In genomic region chr7:4447138-4447537, GRCm38 (mm10) we compare ENCODE assay signal across 17 mouse cellular contexts. TPM values are rescaled to one million over a fixed set of nuclear protein-coding genes. Genes with fewer than 3 reads are reported as not detected.
DNase-seq lines count a peak whose midpoint lies in the region; ATAC-seq and TF ChIP-seq lines count a peak whose summit lies in the region.
"Had no signal": no experiment of that assay in that cellular context is flagged by ENCODE, and none has a peak within 500 bp of the region (broad histone marks: within the 10 kb centered on the region; RNA-seq: fewer than 3 reads in every experiment).

No protein-coding gene starts in this region.

- H3K4me3 ChIP-seq in forebrain, postnatal 0 days (ENCODE audit: low read depth, low read length), result no peak overlapping the region
- no peak overlapping the region for H3K4me3 ChIP-seq in forebrain, embryonic 14.5 days (ENCODE audit: low read depth, low read length)
- no peak overlapping the region for H3K4me3 ChIP-seq in lung, adult 2 months (replicated peaks; ENCODE audit: extremely low read depth, low read depth, low read length)
- H3K4me3 ChIP-seq in ES-E14 (ENCODE audit: insufficient read depth in 1 of 2, low read depth in 1 of 2, low read length in 2 of 2, poor library complexity in 1 of 2, severe bottlenecking in 1 of 2), result no peak overlapping the region
- H3K4me3 ChIP-seq: embryonic facial prominence, embryonic 12.5 days; heart, embryonic 13.5 days had no signal

- H3K9me3 ChIP-seq in forebrain, postnatal 0 days (ENCODE audit: low read length), result no peaks in the 10 kb centered on the region
- no peaks in the 10 kb centered on the region for H3K9me3 ChIP-seq in forebrain, embryonic 14.5 days (replicated peaks; ENCODE audit: control insufficient read depth, low read length)
- no peaks in the 10 kb centered on the region for H3K9me3 ChIP-seq in ES-E14 (ENCODE audit: control insufficient read depth, insufficient read depth, low read depth, low read length)
- H3K9me3 ChIP-seq: embryonic facial prominence, embryonic 12.5 days; heart, embryonic 13.5 days had no signal

- no peak overlapping the region for H3K4me2 ChIP-seq in forebrain, postnatal 0 days (ENCODE audit: low read depth)
- H3K4me2 ChIP-seq in forebrain, embryonic 14.5 days (ENCODE audit: low read length), result no peak overlapping the region
- H3K4me2 ChIP-seq: embryonic facial prominence, embryonic 12.5 days; heart, embryonic 13.5 days; hindbrain, embryonic 14.5 days had no signal

- peaks cover 19% of the 10 kb centered on the region for H3K36me3 ChIP-seq in forebrain, postnatal 0 days (ENCODE audit: insufficient read depth)
- peaks cover 11% of the 10 kb centered on the region for H3K36me3 ChIP-seq in forebrain, embryonic 14.5 days (ENCODE audit: control insufficient read depth, insufficient read depth, low read length)
- peaks cover 15% of the 10 kb centered on the region; the same call in 1 of the 2 replicates for H3K36me3 ChIP-seq in ES-E14 (ENCODE audit: control insufficient read depth, insufficient read depth, low read length, poor library complexity, severe bottlenecking)

- no peaks in the 10 kb centered on the region for H3K27me3 ChIP-seq in forebrain, postnatal 0 days (ENCODE audit: insufficient read depth, low read length)
- H3K27me3 ChIP-seq in forebrain, embryonic 14.5 days (replicated peaks; ENCODE audit: control insufficient read depth, insufficient read depth, low read length), result no peaks in the 10 kb centered on the region
- H3K27me3 ChIP-seq: CH12.LX; embryonic facial prominence, embryonic 12.5 days; heart, embryonic 13.5 days had no signal

- ATAC-seq in forebrain, postnatal 0 days, result no peak
- no peak for ATAC-seq in forebrain, embryonic 14.5 days

- TF ChIP-seq CTCF in forebrain, postnatal 0 days (IDR thresholded peaks at IDR 0.05; ENCODE audit: low read depth), result peak; percentile 26; the same call in 1 of the 2 replicates
- TF ChIP-seq CTCF in lung, adult 2 months (IDR thresholded peaks at IDR 0.05; ENCODE audit: insufficient read depth, low read length), result peak; percentile 10; the same call in 1 of the 2 replicates

- 3% methylated on average over 1 of the region's 1 CpGs for WGBS in forebrain, postnatal 0 days
- WGBS in forebrain, embryonic 14.5 days, result 0% methylated on average over 1 of the region's 1 CpGs
- WGBS in lung, adult 2 months, result 3% methylated on average over 1 of the region's 1 CpGs

- no peak for TF ChIP-seq POLR2A in lung, adult 2 months (IDR thresholded peaks at IDR 0.05; ENCODE audit: borderline replicate concordance, extremely low read depth, low read depth, low read length)

- 0 out of 2 replicates have a peak, but pooled peaks cover 3% of the 10 kb centered on the region for H3K4me1 ChIP-seq in forebrain, postnatal 0 days (ENCODE audit: insufficient read depth)
- no peaks in the 10 kb centered on the region for H3K4me1 ChIP-seq in forebrain, embryonic 14.5 days (ENCODE audit: control insufficient read depth, insufficient read depth, low read length)
- 0 out of 2 replicates have a peak, but pooled peaks cover 2% of the 10 kb centered on the region for H3K4me1 ChIP-seq in lung, adult 2 months (ENCODE audit: control insufficient read depth, insufficient read depth, low read length)
- peaks cover 1 to 7% of the 10 kb centered on the region in 2 experiments; a peak in 2 of 4 replicates for H3K4me1 ChIP-seq in ES-E14 (ENCODE audit: control insufficient read depth in 2 of 2, insufficient read depth in 2 of 2, low read length in 2 of 2, poor library complexity in 1 of 2)

- no peak for DNase-seq in forebrain, postnatal 0 days
- no peak for DNase-seq in forebrain, embryonic 14.5 days (ENCODE audit: low spot score)
- DNase-seq in lung, adult 2 months, result no peak
- DNase-seq in lung, postnatal 25 days (ENCODE audit: low spot score), result no peak
- no peak for DNase-seq in ES-E14 (ENCODE audit: low read depth, low spot score)
- DNase-seq in naive thymus-derived CD4-positive, alpha-beta T cell, adult 2 months (ENCODE audit: low read depth), result peak; percentile 47
- DNase-seq in left cerebral cortex, postnatal 25 days (ENCODE audit: low spot score in 2 of 2), result no peak
- no peak for DNase-seq in adrenal gland, adult (ENCODE audit: inconsistent age in 2 of 2, low spot score in 1 of 2)
- DNase-seq: kidney, postnatal 10 days; midbrain, embryonic 14.5 days had no signal

- intact Hi-C loops in left cerebral cortex, postnatal 25 days (cut with DNase I), result no loop called here

- in situ Hi-C loops in ES-E14 (cut with MboI; ENCODE audit: low sequenced_read_pairs in 2 of 2, unreplicated experiment in 2 of 2), result loop anchor here in 1 of 2 experiments (25.0 kb wide), 1 partner anchor 310 kb away; the partner anchor contains the start of gene Leng8

- H3K9ac ChIP-seq in forebrain, postnatal 0 days, result no peak overlapping the region
- no peak overlapping the region for H3K9ac ChIP-seq in forebrain, embryonic 14.5 days (ENCODE audit: low read length)
- no peak overlapping the region for H3K9ac ChIP-seq in ES-E14 (ENCODE audit: insufficient read depth, low read depth, low read length, poor library complexity, severe bottlenecking)
- H3K9ac ChIP-seq: embryonic facial prominence, embryonic 12.5 days; heart, embryonic 13.5 days; hindbrain, embryonic 14.5 days had no signal

- no peak overlapping the region for H3K27ac ChIP-seq in forebrain, postnatal 0 days (ENCODE audit: low read depth, low read length)
- H3K27ac ChIP-seq in forebrain, embryonic 14.5 days (ENCODE audit: low read depth, low read length), result no peak overlapping the region
- H3K27ac ChIP-seq in ES-E14 (ENCODE audit: insufficient read depth, low read depth, low read length, poor library complexity, severe bottlenecking), result no peak overlapping the region
- H3K27ac ChIP-seq: embryonic facial prominence, embryonic 12.5 days; heart, embryonic 13.5 days; hindbrain, embryonic 14.5 days had no signal

TF ChIP-seq in ES-E14, 5 proteins besides CTCF, POLR2A, EP300 and RAD21:
- TF ChIP-seq ZNF384 (IDR thresholded peaks at IDR 0.05; ENCODE audit: low read depth, low read length) (no peak), ZC3H11A (IDR thresholded peaks at IDR 0.05; ENCODE audit: borderline replicate concordance, low read depth, low read length) (peak; percentile 9; the same call in 1 of the 2 replicates)

RNA-seq across cellular contexts. Expression of gene Rdh13, which starts 1.7 kb away (rescaled TPM):
- total RNA-seq in forebrain, postnatal 0 days (2014; rRNA removed), result 73.9 and 84.5 TPM in 2 replicates
- polyA plus RNA-seq in forebrain, postnatal 0 days (2015; fragmentation: Nextera tagmentation; extraction: Ambion mirVana), result 28.5 and 37.9 TPM in 2 replicates
- 30.1 and 37.9 TPM in 2 replicates for polyA plus RNA-seq in forebrain, embryonic 14.5 days (2014; fragmentation: Nextera tagmentation; extraction: Ambion mirVana)
- polyA plus RNA-seq in lung, adult 2 months (2012; rRNA removed), result 12.8 and 16.4 TPM in 2 replicates
- 25.3 and 27.0 TPM in 2 replicates for total RNA-seq in ES-E14 (2012; rRNA removed)
- total RNA-seq in left cerebral cortex, postnatal 25 days (2021), result 10 to 100 TPM; 22.5 to 24.1 TPM

RNA-seq across cellular contexts. Expression of gene Eps8l1, which starts 13.3 kb away (rescaled TPM):
- total RNA-seq in forebrain, postnatal 0 days (2014; rRNA removed), result 3.2 and 8.6 TPM in 2 replicates
- polyA plus RNA-seq in forebrain, postnatal 0 days (2015; fragmentation: Nextera tagmentation; extraction: Ambion mirVana), result 4.6 and 7.4 TPM in 2 replicates
- polyA plus RNA-seq in forebrain, embryonic 14.5 days (2014; fragmentation: Nextera tagmentation; extraction: Ambion mirVana), result 2.9 and 5.6 TPM in 2 replicates
- polyA plus RNA-seq in lung, adult 2 months (2012; rRNA removed), result 32.7 and 44.8 TPM in 2 replicates
- 0.18 and 0.42 TPM in 2 replicates for total RNA-seq in ES-E14 (2012; rRNA removed)
- 1 to 10 TPM; 2.8 to 5.3 TPM for total RNA-seq in left cerebral cortex, postnatal 25 days (2021)

RNA-seq across cellular contexts. Expression of gene Gp6, which starts 49.6 kb away (rescaled TPM):
- total RNA-seq in forebrain, postnatal 0 days (2014; rRNA removed), result not detected in 2 replicates
- polyA plus RNA-seq in forebrain, postnatal 0 days (2015; fragmentation: Nextera tagmentation; extraction: Ambion mirVana), result not detected in 2 replicates
- polyA plus RNA-seq in forebrain, embryonic 14.5 days (2014; fragmentation: Nextera tagmentation; extraction: Ambion mirVana), result not detected in 2 replicates
- polyA plus RNA-seq in lung, adult 2 months (2012; rRNA removed), result 0.41 and 0.49 TPM in 2 replicates
- total RNA-seq in ES-E14 (2012; rRNA removed), result not detected in 2 replicates
- not detected for total RNA-seq in left cerebral cortex, postnatal 25 days (2021)
- total RNA-seq: gastrocnemius, adult 18-20 months; left cerebral cortex, adult 18-20 months had no signal
- polyA plus RNA-seq: neural tube, embryonic 14.5 days had no signal

RNA-seq across cellular contexts. Expression of gene Ppp1r12c, which starts 54.3 kb away (rescaled TPM):
- 94.2 and 100 TPM in 2 replicates for total RNA-seq in forebrain, postnatal 0 days (2014; rRNA removed)
- polyA plus RNA-seq in forebrain, postnatal 0 days (2015; fragmentation: Nextera tagmentation; extraction: Ambion mirVana), result 27.8 and 35.1 TPM in 2 replicates
- polyA plus RNA-seq in forebrain, embryonic 14.5 days (2014; fragmentation: Nextera tagmentation; extraction: Ambion mirVana), result 29.4 and 32.1 TPM in 2 replicates
- 92.3 and 108 TPM in 2 replicates for polyA plus RNA-seq in lung, adult 2 months (2012; rRNA removed)
- 83.2 and 126 TPM in 2 replicates for total RNA-seq in ES-E14 (2012; rRNA removed)
- total RNA-seq in left cerebral cortex, postnatal 25 days (2021), result 100 to 1,000 TPM; 131 to 156 TPM
